Comparison of ENCODE assay signal across 8 mouse cellular contexts in the genomic region with DNA sequence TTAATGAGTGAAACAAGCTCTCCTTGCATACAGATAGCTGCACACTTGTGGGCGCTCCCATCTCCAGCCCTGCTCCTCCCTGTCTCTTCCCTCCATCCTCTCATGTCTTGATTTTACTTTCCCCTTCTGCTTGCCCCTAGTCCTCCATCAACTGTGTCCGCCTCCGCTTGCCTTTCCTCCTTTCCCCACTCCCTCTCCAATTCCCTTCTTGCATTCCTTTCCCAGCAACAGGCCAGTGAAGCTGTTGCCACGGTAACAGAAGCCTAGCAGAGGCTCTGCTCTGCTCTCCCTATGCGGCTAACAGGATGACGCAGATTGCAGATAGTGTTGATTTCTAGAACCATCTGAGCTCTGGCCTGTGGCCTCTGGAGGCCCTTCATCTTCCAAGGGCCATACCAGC. TPM values are rescaled to one million over a fixed set of nuclear protein-coding genes. Genes with fewer than 3 reads are reported as not detected.
DNase-seq lines count a peak whose midpoint lies in the region; ATAC-seq lines count a peak whose summit lies in the region.

No protein-coding gene starts in this region.

- H3K36me3 ChIP-seq in kidney, embryonic 16.5 days (ENCODE audit: insufficient read depth, low read length): no peaks in the 10 kb centered on the region
- no peaks in the 10 kb centered on the region for H3K36me3 ChIP-seq in forebrain, embryonic 12.5 days (replicated peaks)
- no peaks in the 10 kb centered on the region for H3K36me3 ChIP-seq in neural tube, embryonic 12.5 days
- H3K36me3 ChIP-seq in heart, embryonic 10.5 days: no peaks in the 10 kb centered on the region

- 19% methylated on average over 6 of the region's 6 CpGs for WGBS in kidney, embryonic 16.5 days
- WGBS in forebrain, embryonic 12.5 days: 13% methylated on average over 6 of the region's 6 CpGs
- 14% methylated on average over 6 of the region's 6 CpGs for WGBS in neural tube, embryonic 12.5 days
- 25% methylated on average over 6 of the region's 6 CpGs for WGBS in heart, embryonic 10.5 days

- H3K4me3 ChIP-seq in kidney, embryonic 16.5 days (ENCODE audit: low read length): no peak overlapping the region
- no peak overlapping the region for H3K4me3 ChIP-seq in forebrain, embryonic 12.5 days (replicated peaks)
- no peak overlapping the region for H3K4me3 ChIP-seq in neural tube, embryonic 12.5 days
- H3K4me3 ChIP-seq in heart, embryonic 10.5 days: no peak overlapping the region

- no peaks in the 10 kb centered on the region for H3K27me3 ChIP-seq in kidney, embryonic 16.5 days (ENCODE audit: insufficient read depth, low read length)
- peaks cover 11% of the 10 kb centered on the region for H3K27me3 ChIP-seq in forebrain, embryonic 12.5 days
- 0 out of 2 replicates have a peak, but pooled peaks cover 2% of the 10 kb centered on the region for H3K27me3 ChIP-seq in neural tube, embryonic 12.5 days (replicated peaks)
- H3K27me3 ChIP-seq in heart, embryonic 10.5 days (ENCODE audit: insufficient read depth, poor library complexity, severe bottlenecking): no peaks in the 10 kb centered on the region

- H3K9me3 ChIP-seq in kidney, embryonic 16.5 days (ENCODE audit: low read length): no peaks in the 10 kb centered on the region
- H3K9me3 ChIP-seq in forebrain, embryonic 12.5 days: no peaks in the 10 kb centered on the region
- H3K9me3 ChIP-seq in neural tube, embryonic 12.5 days: no peaks in the 10 kb centered on the region
- no peaks in the 10 kb centered on the region for H3K9me3 ChIP-seq in heart, embryonic 10.5 days

- peaks cover 39% of the 10 kb centered on the region for H3K4me1 ChIP-seq in kidney, embryonic 16.5 days (ENCODE audit: insufficient read depth, low read length)
- peaks cover 75% of the 10 kb centered on the region for H3K4me1 ChIP-seq in forebrain, embryonic 12.5 days
- peaks cover 61% of the 10 kb centered on the region for H3K4me1 ChIP-seq in neural tube, embryonic 12.5 days
- H3K4me1 ChIP-seq in heart, embryonic 10.5 days: peaks cover 10% of the 10 kb centered on the region

- no peak overlapping the region for H3K9ac ChIP-seq in kidney, embryonic 16.5 days (replicated peaks; ENCODE audit: low read length)
- H3K9ac ChIP-seq in forebrain, embryonic 12.5 days: no peak overlapping the region
- H3K9ac ChIP-seq in neural tube, embryonic 12.5 days: no peak overlapping the region

- H3K4me2 ChIP-seq in kidney, embryonic 16.5 days (replicated peaks; ENCODE audit: low read depth, low read length): no peak overlapping the region
- no peak overlapping the region for H3K4me2 ChIP-seq in forebrain, embryonic 12.5 days
- H3K4me2 ChIP-seq in neural tube, embryonic 12.5 days (replicated peaks): no peak overlapping the region

- no peak overlapping the region for H3K27ac ChIP-seq in kidney, embryonic 16.5 days (ENCODE audit: low read length)
- no peak overlapping the region for H3K27ac ChIP-seq in forebrain, embryonic 12.5 days
- no peak overlapping the region for H3K27ac ChIP-seq in neural tube, embryonic 12.5 days
- no peak overlapping the region for H3K27ac ChIP-seq in heart, embryonic 10.5 days

- ATAC-seq in kidney, embryonic 16.5 days (ENCODE audit: low FRiP score, low TSS enrichment): peak; percentile 81
- ATAC-seq in forebrain, embryonic 12.5 days (ENCODE audit: low FRiP score): peak; percentile 65
- ATAC-seq in neural tube, embryonic 12.5 days (ENCODE audit: low FRiP score, low read depth): peak; percentile 69

- no peak for DNase-seq in kidney, postnatal 25 days
- DNase-seq in layer of hippocampus, postnatal 25 days (ENCODE audit: extremely low spot score in 1 of 2, low spot score in 1 of 2): peak; percentile 36 to 51
- DNase-seq in cerebellum, postnatal 25 days: no peak
- no peak for DNase-seq in urinary bladder, postnatal 10 days (ENCODE audit: low spot score)
- no peak for DNase-seq in heart, embryonic 10.5 days (ENCODE audit: low spot score)

RNA-seq across cellular contexts. Expression of gene Wars, which starts 21.9 kb away (rescaled TPM):
- 94.6 and 98.5 TPM in 2 replicates for polyA plus RNA-seq in kidney, embryonic 16.5 days (2015; fragmentation: Nextera tagmentation; extraction: Ambion mirVana)
- polyA plus RNA-seq in forebrain, embryonic 12.5 days (2016; fragmentation: Nextera tagmentation; extraction: Ambion mirVana): 126 and 130 TPM in 2 replicates
- total RNA-seq in layer of hippocampus, postnatal 25 days (2021): 10 to 100 TPM; 83.6 to 86.7 TPM
- 120 and 123 TPM in 2 replicates for polyA plus RNA-seq in neural tube, embryonic 12.5 days (2016; fragmentation: Nextera tagmentation; extraction: Ambion mirVana)
- 96.2 and 103 TPM in 2 replicates for polyA plus RNA-seq in heart, embryonic 10.5 days (2016; fragmentation: Nextera tagmentation; extraction: Ambion mirVana)

RNA-seq across cellular contexts. Expression of gene Wdr25, which starts 22.5 kb away (rescaled TPM):
- 8.9 and 9.9 TPM in 2 replicates for polyA plus RNA-seq in kidney, embryonic 16.5 days (2015; fragmentation: Nextera tagmentation; extraction: Ambion mirVana)
- polyA plus RNA-seq in forebrain, embryonic 12.5 days (2016; fragmentation: Nextera tagmentation; extraction: Ambion mirVana): 7.2 and 7.6 TPM in 2 replicates
- 10 to 100 TPM; 11.6 to 12.0 TPM for total RNA-seq in layer of hippocampus, postnatal 25 days (2021)
- polyA plus RNA-seq in neural tube, embryonic 12.5 days (2016; fragmentation: Nextera tagmentation; extraction: Ambion mirVana): 7.0 and 9.8 TPM in 2 replicates
- 7.1 and 8.4 TPM in 2 replicates for polyA plus RNA-seq in heart, embryonic 10.5 days (2016; fragmentation: Nextera tagmentation; extraction: Ambion mirVana)

Comparison
In these comparisons a context has a peak if more than half of its experiments do, and no peak if none do; other contexts are left out.
1. DNase-seq: peak in layer of hippocampus, postnatal 25 days (2 of 2); none in kidney, postnatal 25 days (0 of 2), cerebellum, postnatal 25 days (0 of 2), urinary bladder, postnatal 10 days (single experiment) and heart, embryonic 10.5 days (single experiment).
2. Peak in every context shown above with its lines, with median percentiles within 50 percentile points of each other: ATAC-seq.